Mouse (Mus musculus) embryonic facial prominence, embryonic 14.5 days (tissue): ENCODE data around the gene Rnps1. TPM values are rescaled to one million over a fixed set of nuclear protein-coding genes. Genes with fewer than 3 reads are reported as not detected.

ENCODE experiments used
- ATAC-seq: fragments of 200-750 bp; cut with Nextera tagmentation; 2 replicates; pipeline ENCODE4 v1.8.0; 2017; ENCODE audit warnings: low read depth, moderate number of reproducible peaks, moderate TSS enrichment
- DNase-seq: peaks from one replicate; pipeline ENCODE4 v3.0.0-alpha.2; 2015; ENCODE audit warnings: low spot score
- H3K27ac ChIP-seq: fragments of 300-500 bp; sonication (generic); replicated peaks from 2 replicates; pipeline ENCODE4 v1.5.1; 2014; ENCODE audit warnings: low read depth, mild to moderate bottlenecking, low read length, moderate library complexity
- H3K27me3 ChIP-seq: fragments of 300-500 bp; sonication (generic); replicated peaks from 2 replicates; pipeline ENCODE4 v1.6.1; 2014; ENCODE audit warnings: low read length; ENCODE audit not compliant: control insufficient read depth, insufficient read depth
- H3K36me3 ChIP-seq: fragments of 300-500 bp; sonication (generic); 2 replicates; pipeline ENCODE4 v1.6.1; 2014; ENCODE audit warnings: low read length, mixed read lengths; ENCODE audit not compliant: control insufficient read depth, insufficient read depth
- H3K4me1 ChIP-seq: fragments of 300-500 bp; sonication (generic); 2 replicates; pipeline ENCODE4 v1.6.1; 2014; ENCODE audit warnings: antibody characterized with exemption, low read length; ENCODE audit not compliant: control insufficient read depth, insufficient read depth
- H3K4me2 ChIP-seq: fragments of 300-500 bp; sonication (generic); 2 replicates; pipeline ENCODE4 v1.6.1; 2014; ENCODE audit warnings: low read depth, mild to moderate bottlenecking, low read length, moderate library complexity, mixed read lengths
- H3K4me3 ChIP-seq: fragments of 300-500 bp; sonication (generic); 2 replicates; pipeline ENCODE4 v1.5.1; 2014; ENCODE audit warnings: low read depth, mild to moderate bottlenecking, low read length
- H3K9ac ChIP-seq: fragments of 300-500 bp; sonication (generic); 2 replicates; pipeline ENCODE4 v1.6.1; 2014; ENCODE audit warnings: low read depth, mild to moderate bottlenecking, low read length, moderate library complexity, mixed read lengths
- H3K9me3 ChIP-seq: fragments of 300-500 bp; sonication (generic); 2 replicates; pipeline ENCODE4 v1.6.1; 2016; ENCODE audit warnings: low read length; ENCODE audit not compliant: control insufficient read depth
- WGBS: fragments of 180-500 bp; shearing (Covaris S2); extraction: QIAGEN DNeasy Blood & Tissue Kit; methylation state at CpG from one replicate; pipeline ENCODE4 v1.1.7; 2014; 5-methylcytosine and 5-hydroxymethylcytosine counted together
- polyA plus RNA-seq: library from polyadenylated mRNA; unstranded; fragments of >200 nt; fragmentation: Nextera tagmentation; extraction: Ambion mirVana; gene quantifications from 2 replicates; pipeline ENCODE4 v1.2.1, GENCODE M21; 2014

Rnps1 gene
- polyA plus RNA-seq: 202 and 224 TPM in 2 replicates

DNA sequence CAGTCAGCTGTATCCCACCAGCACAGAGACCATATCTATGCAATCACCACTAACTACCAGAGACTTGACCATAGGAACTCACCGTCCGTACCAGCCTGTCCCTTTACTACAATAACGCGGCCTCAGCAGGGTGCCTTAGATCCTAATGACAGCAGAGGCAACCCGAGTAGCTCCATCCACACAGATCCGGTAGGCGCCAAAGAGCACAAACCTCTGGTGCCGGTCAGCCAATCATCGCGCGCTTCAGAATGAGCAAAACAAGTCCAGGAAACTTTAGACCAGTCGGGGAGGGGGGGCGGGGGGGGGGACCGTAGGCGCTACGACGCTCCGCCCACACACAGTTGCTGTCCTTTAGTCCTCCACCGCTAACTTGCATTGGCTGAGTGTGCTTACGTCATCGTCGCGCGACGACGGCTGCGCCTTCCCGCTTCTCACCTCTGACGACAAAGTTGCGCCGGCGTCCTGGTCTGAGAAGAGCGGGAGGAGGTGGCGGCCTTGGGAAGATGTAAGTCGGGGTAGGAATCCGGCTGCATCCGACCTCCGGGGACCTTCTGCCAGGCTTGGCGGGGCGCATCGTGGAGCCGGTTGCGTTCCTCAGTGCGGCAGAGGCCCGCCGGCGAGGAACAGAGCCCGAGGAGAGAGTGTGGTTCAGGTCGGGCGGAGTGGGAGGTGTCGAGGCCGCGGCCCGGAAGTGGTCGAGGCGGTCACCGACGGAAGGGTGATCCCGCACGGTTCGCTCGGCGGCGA is at the start of gene Rnps1:
Gene Rnps1, plus strand, starts transcription at position 336 of the 747 bp plus-strand sequence.
- Histone ChIP-seq H3K27me3 (no peaks in the 10 kb centered on the region), H3K4me3 (peak within 1 kb of the TSS; percentile 86), H3K9ac (peak within 1 kb of the TSS; percentile 97), H3K27ac (peak within 1 kb of the TSS; percentile 88), H3K4me2 (peak within 1 kb of the TSS; percentile 81), H3K4me1 (peaks cover 16% of the 10 kb centered on the region), H3K36me3 (peaks cover 54% of the 10 kb centered on the region), H3K9me3 (no peaks in the 10 kb centered on the region)
- ATAC-seq (peak; percentile 95), DNase-seq (peak; percentile 99)
- WGBS: 1% methylated on average over 43 of the region's 64 CpGs

DNA sequence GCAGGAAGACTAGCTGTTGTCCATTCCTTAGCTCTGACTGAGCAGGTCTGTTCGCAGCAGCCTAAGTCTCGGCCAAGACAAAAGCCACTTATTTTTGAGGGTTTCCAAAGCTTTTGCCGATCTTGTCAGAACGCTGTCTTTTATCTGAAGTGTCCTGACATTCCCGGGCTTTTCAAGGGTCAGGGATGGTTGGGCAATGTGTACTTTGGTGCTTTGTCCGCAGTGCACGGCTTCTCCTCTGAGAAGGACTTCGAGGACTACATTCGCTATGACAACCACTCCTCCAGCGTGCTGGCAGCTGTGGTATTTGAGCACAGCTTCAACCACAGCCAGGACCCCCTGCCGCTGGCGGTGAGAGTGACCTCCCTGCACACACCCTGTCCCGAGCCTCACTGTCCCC is 48.5 kb upstream of the Rnps1 start:
- Histone ChIP-seq H3K9ac (no peak overlapping the region), H3K4me3 (no peak overlapping the region), H3K9me3 (no peaks in the 10 kb centered on the region), H3K27me3 (no peaks in the 10 kb centered on the region), H3K4me1 (no peaks in the 10 kb centered on the region), H3K4me2 (no peak overlapping the region), H3K27ac (no peak overlapping the region), H3K36me3 (0 out of 2 replicates have a peak, but pooled peaks cover 7% of the 10 kb centered on the region)
- WGBS: 59% methylated on average over 13 of the region's 13 CpGs
- no peak for ATAC-seq
- DNase-seq: no peak

DNA sequence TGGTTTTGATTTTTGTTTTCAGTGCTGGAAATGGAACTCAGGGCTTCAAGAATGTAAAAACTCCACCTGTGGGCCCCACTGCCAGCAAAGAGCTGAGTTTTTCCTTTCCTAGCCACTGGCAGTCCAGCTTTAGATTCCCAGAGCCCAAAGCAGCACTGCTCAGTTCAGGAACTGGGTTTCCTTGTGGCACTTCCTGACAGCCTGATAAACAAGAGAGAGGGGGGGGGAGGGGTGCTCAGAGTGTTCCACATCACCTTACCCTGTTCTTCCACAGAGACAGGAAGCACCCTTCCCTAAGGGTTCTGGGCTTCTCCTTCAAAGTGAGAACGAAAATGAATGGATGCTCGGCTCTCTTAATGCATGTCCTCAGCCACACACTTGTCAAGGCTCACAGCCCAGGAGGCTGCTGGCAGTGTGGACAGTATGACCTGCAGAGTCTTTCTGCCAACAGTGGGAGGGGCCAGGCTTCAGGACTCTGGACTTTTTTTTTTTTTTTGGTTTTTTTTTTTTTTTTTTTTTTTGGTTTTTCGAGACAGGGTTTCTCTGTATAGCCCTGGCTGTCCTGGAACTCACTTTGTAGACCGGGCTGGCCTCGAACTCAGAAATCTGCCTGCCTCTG is 39.2 kb upstream of the Rnps1 start:
- Histone ChIP-seq H3K27me3 (no peaks in the 10 kb centered on the region), H3K4me2 (no peak overlapping the region), H3K36me3 (no peaks in the 10 kb centered on the region; the same call in 1 of the 2 replicates), H3K27ac (no peak overlapping the region), H3K9me3 (no peaks in the 10 kb centered on the region), H3K4me3 (no peak overlapping the region), H3K9ac (no peak overlapping the region), H3K4me1 (no peaks in the 10 kb centered on the region)
- 68% methylated on average over 4 of the region's 5 CpGs for WGBS
- ATAC-seq: no peak
- DNase-seq: no peak

- Histone ChIP-seq H3K27me3 (no peaks in the 10 kb centered on the region), H3K36me3 (no peaks in the 10 kb centered on the region; the same call in 1 of the 2 replicates), H3K4me3 (no peak overlapping the region), H3K27ac (no peak overlapping the region), H3K4me1 (no peaks in the 10 kb centered on the region), H3K9me3 (no peaks in the 10 kb centered on the region), H3K9ac (no peak overlapping the region), H3K4me2 (no peak overlapping the region)
- ATAC-seq (no peak), DNase-seq (no peak)
- WGBS: 90% methylated on average over 6 of the region's 6 CpGs
Observed at GRCm38 (mm10) chr17:24375886-24376285, 38.5 kb upstream of the Rnps1 start.

DNA sequence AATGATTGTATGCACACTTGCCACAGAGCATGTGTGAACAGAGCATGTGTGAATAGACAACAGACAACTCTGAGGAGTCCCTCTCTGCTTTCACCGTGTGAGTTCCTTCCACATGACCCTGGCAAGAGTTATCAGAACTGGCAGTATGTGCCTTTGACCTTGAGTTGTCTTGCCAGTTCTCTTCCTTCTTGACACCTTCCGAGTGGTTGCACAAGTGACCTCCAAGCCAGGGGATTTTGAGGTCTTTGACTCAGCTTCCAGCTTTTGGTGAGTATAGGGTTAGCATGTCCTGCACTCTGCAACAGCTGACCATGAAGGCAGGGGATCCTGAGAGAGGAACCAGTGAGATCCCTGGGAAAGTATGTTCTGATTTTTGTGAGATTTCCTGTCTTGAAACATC is 35.9 kb upstream of the Rnps1 start:
- Histone ChIP-seq H3K4me3 (no peak overlapping the region), H3K9me3 (no peaks in the 10 kb centered on the region), H3K4me2 (no peak overlapping the region), H3K9ac (no peak overlapping the region), H3K4me1 (no peaks in the 10 kb centered on the region), H3K36me3 (no peaks in the 10 kb centered on the region; the same call in 1 of the 2 replicates), H3K27me3 (no peaks in the 10 kb centered on the region), H3K27ac (no peak overlapping the region)
- DNase-seq (no peak), ATAC-seq (no peak)
- 75% methylated on average over 2 of the region's 2 CpGs for WGBS

GRCm38 (mm10) chr17:24383789-24384188 is 30.6 kb upstream of the Rnps1 start:
- Histone ChIP-seq H3K9ac (no peak overlapping the region), H3K36me3 (0 out of 2 replicates have a peak, but pooled peaks cover 19% of the 10 kb centered on the region), H3K9me3 (no peaks in the 10 kb centered on the region), H3K4me2 (no peak overlapping the region), H3K4me3 (no peak overlapping the region), H3K27me3 (no peaks in the 10 kb centered on the region), H3K27ac (no peak overlapping the region), H3K4me1 (no peaks in the 10 kb centered on the region)
- 67% methylated on average over 8 of the region's 8 CpGs for WGBS
- DNase-seq: no peak
- ATAC-seq: no peak

DNA sequence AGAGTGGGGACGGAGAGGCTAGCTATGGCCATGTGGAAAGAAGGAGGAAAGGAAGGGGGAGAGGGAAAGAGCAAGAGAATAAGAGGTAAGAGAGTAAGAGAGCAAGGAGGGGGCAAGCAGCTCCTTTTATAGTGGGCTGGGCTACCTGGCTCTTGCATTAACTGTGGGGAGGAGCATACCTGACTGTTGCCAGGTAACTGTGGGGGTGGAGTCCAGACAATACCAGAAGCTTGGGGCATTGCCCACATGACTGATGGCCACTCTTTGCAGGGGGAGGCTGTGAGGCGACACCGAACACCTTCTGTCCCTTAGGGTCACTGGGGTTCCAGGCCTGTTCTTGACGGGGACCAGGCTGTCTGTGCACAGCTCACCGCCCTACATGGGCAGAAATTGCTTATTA is 25.7 kb upstream of the Rnps1 start:
- Histone ChIP-seq H3K27ac (no peak overlapping the region), H3K27me3 (no peaks in the 10 kb centered on the region), H3K9me3 (no peaks in the 10 kb centered on the region), H3K4me3 (no peak overlapping the region), H3K4me2 (no peak overlapping the region), H3K9ac (no peak overlapping the region), H3K4me1 (no peaks in the 10 kb centered on the region), H3K36me3 (0 out of 2 replicates have a peak, but pooled peaks cover 19% of the 10 kb centered on the region)
- WGBS: 91% methylated on average over 5 of the region's 5 CpGs
- no peak for DNase-seq
- ATAC-seq: no peak

GRCm38 (mm10) chr17:24389865-24390264 is 24.5 kb upstream of the Rnps1 start:
- WGBS: 7% methylated on average over 2 of the region's 2 CpGs
- DNase-seq (peak; percentile 64), ATAC-seq (peak; percentile 63)
- no peak overlapping the region for H3K4me3 ChIP-seq
- no peak overlapping the region for H3K27ac ChIP-seq
- H3K4me2 ChIP-seq: no peak overlapping the region
- H3K4me1 ChIP-seq: no peaks in the 10 kb centered on the region
- H3K27me3 ChIP-seq: no peaks in the 10 kb centered on the region
- 0 out of 2 replicates have a peak, but pooled peaks cover 13% of the 10 kb centered on the region for H3K36me3 ChIP-seq
- no peak overlapping the region for H3K9ac ChIP-seq
- H3K9me3 ChIP-seq: no peaks in the 10 kb centered on the region
